Mouse (Mus musculus) c-Kit-negative CD71-positive TER-119-positive erythroid progenitor cells, embryonic 14.5 days (primary cell): ENCODE results near the gene Rgl1.

Source experiments
- DNase-seq: peaks from one replicate; pipeline ENCODE4 v3.0.0-alpha.2; 2013; ENCODE audit warnings: low read depth, low spot score

Rgl1 gene

GRCm38 (mm10) chr1:152717329-152717728, 48.8 kb downstream of the Rgl1 start:
- DNase-seq = no peak

- no peak for DNase-seq
Measured at GRCm38 (mm10) chr1:152714405-152714804, 51.7 kb downstream of the Rgl1 start.

GRCm38 (mm10) chr1:152713924-152714323, 52.2 kb downstream of the Rgl1 start:
- no peak for DNase-seq

- DNase-seq = no peak
Measured at GRCm38 (mm10) chr1:152711037-152711436, 55.1 kb downstream of the Rgl1 start.

GRCm38 (mm10) chr1:152707560-152707959, 58.6 kb downstream of the Rgl1 start:
- DNase-seq = no peak

GRCm38 (mm10) chr1:152703941-152704340, 62.2 kb downstream of the Rgl1 start:
- DNase-seq = no peak

- no peak for DNase-seq
Measured at GRCm38 (mm10) chr1:152702920-152703319, 63.2 kb downstream of the Rgl1 start.

GRCm38 (mm10) chr1:152701066-152701465, 65.1 kb downstream of the Rgl1 start:
- no peak for DNase-seq

GRCm38 (mm10) chr1:152697341-152697740, 68.8 kb downstream of the Rgl1 start:
- no peak for DNase-seq

GRCm38 (mm10) chr1:152695491-152695890, 70.7 kb downstream of the Rgl1 start:
- no peak for DNase-seq

GRCm38 (mm10) chr1:152689968-152690367, 76.2 kb downstream of the Rgl1 start:
- DNase-seq = no peak

- DNase-seq = no peak
Measured at GRCm38 (mm10) chr1:152687733-152688181, 78.4 kb downstream of the Rgl1 start.

GRCm38 (mm10) chr1:152687099-152687730, 78.9 kb downstream of the Rgl1 start:
- DNase-seq = no peak

- DNase-seq = no peak
Measured at GRCm38 (mm10) chr1:152685531-152685930, 80.6 kb downstream of the Rgl1 start.

GRCm38 (mm10) chr1:152682368-152683194, 83.6 kb downstream of the Rgl1 start:
- DNase-seq = no peak

GRCm38 (mm10) chr1:152681676-152682367, 84.3 kb downstream of the Rgl1 start:
- no peak for DNase-seq

- DNase-seq = no peak
Measured at GRCm38 (mm10) chr1:152681116-152681515, 85.0 kb downstream of the Rgl1 start.

- DNase-seq = peak; percentile 15
Measured at GRCm38 (mm10) chr1:152678451-152678850, 87.7 kb downstream of the Rgl1 start.

GRCm38 (mm10) chr1:152677482-152678211, 88.5 kb downstream of the Rgl1 start:
- no peak for DNase-seq

GRCm38 (mm10) chr1:152669446-152670180, 96.5 kb downstream of the Rgl1 start:
- no peak for DNase-seq

- DNase-seq = no peak
Measured at GRCm38 (mm10) chr1:152660436-152660835, 105.7 kb downstream of the Rgl1 start.
